Mouse (Mus musculus) forebrain, embryonic 14.5 days (tissue): ENCODE results near the gene Dntt. TPM values are rescaled to one million over a fixed set of nuclear protein-coding genes. Genes with fewer than 3 reads are reported as not detected.

Source experiments
- ATAC-seq: fragments of 200-750 bp; cut with Nextera tagmentation; 2 replicates; pipeline ENCODE4 v1.8.0; 2017; ENCODE audit warnings: mild to moderate bottlenecking, moderate library complexity
- DNase-seq: peaks from one replicate; pipeline ENCODE4 v3.0.0-alpha.2; 2015; ENCODE audit warnings: low spot score
- H3K27ac ChIP-seq: fragments of 300-500 bp; sonication (generic); 2 replicates; pipeline ENCODE4 v1.5.1; 2014; ENCODE audit warnings: low read depth, mild to moderate bottlenecking, control low read depth, low read length, moderate library complexity
- H3K27me3 ChIP-seq: fragments of 300-500 bp; sonication (generic); replicated peaks from 2 replicates; pipeline ENCODE4 v1.6.1; 2014; ENCODE audit warnings: low read length, control low read depth, mixed read lengths; ENCODE audit not compliant: control insufficient read depth, insufficient read depth
- H3K36me3 ChIP-seq: fragments of 300-500 bp; sonication (generic); 2 replicates; pipeline ENCODE4 v1.6.1; 2014; ENCODE audit warnings: low read length, control low read depth; ENCODE audit not compliant: control insufficient read depth, insufficient read depth
- H3K4me1 ChIP-seq: fragments of 300-500 bp; sonication (generic); 2 replicates; pipeline ENCODE4 v1.6.1; 2014; ENCODE audit warnings: antibody characterized with exemption, low read length, control low read depth; ENCODE audit not compliant: control insufficient read depth, insufficient read depth
- H3K4me2 ChIP-seq: fragments of 300-500 bp; sonication (generic); 2 replicates; pipeline ENCODE4 v1.6.1; 2014; ENCODE audit warnings: mild to moderate bottlenecking, control low read depth, low read length
- H3K4me3 ChIP-seq: fragments of 300-500 bp; sonication (generic); 2 replicates; pipeline ENCODE4 v1.5.1; 2014; ENCODE audit warnings: low read depth, low read length, control low read depth
- H3K9ac ChIP-seq: fragments of 300-500 bp; sonication (generic); 2 replicates; pipeline ENCODE4 v1.6.1; 2014; ENCODE audit warnings: mild to moderate bottlenecking, low read length, control low read depth, moderate library complexity
- H3K9me3 ChIP-seq: fragments of 300-500 bp; sonication (generic); replicated peaks from 2 replicates; pipeline ENCODE4 v1.6.1; 2016; ENCODE audit warnings: low read length, control low read depth, mixed read lengths; ENCODE audit not compliant: control insufficient read depth
- WGBS: fragments of 180-500 bp; shearing (Covaris S2); extraction: QIAGEN DNeasy Blood & Tissue Kit; methylation state at CpG from one replicate; pipeline ENCODE4 v1.1.7; 2014; 5-methylcytosine and 5-hydroxymethylcytosine counted together
- polyA plus RNA-seq: library from polyadenylated mRNA; unstranded; fragments of >200 nt; fragmentation: Nextera tagmentation; extraction: Ambion mirVana; gene quantifications from 2 replicates; pipeline ENCODE4 v1.2.1, GENCODE M21; 2014

Dntt gene
- 0.09 TPM in 1 of 2 replicates, not detected in the other for polyA plus RNA-seq

DNA sequence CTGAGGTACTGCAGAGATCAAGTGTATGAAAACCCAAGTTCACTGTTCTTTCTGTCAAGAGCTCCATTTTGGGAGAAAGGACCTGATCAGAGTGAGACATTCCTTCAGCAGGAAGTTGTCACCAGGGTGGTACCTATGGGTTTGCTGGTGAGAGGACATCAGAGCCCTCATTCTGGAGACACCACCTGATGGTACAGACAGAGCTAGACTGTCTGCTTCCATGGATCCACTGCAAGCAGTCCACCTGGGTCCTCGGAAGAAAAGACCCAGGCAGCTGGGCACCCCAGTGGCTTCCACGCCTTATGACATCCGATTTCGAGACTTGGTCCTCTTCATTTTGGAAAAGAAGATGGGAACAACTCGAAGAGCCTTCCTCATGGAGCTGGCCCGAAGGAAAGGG is at the start of gene Dntt:
Gene Dntt (plus strand): TSS at position 57 of the 400 bp plus-strand sequence.
- Histone ChIP-seq H3K4me3 (no peak within 1 kb of the TSS), H3K4me1 (no peaks in the 10 kb centered on the region), H3K9me3 (no peaks in the 10 kb centered on the region), H3K9ac (no peak within 1 kb of the TSS), H3K36me3 (no peaks in the 10 kb centered on the region), H3K27ac (no peak within 1 kb of the TSS), H3K27me3 (no peaks in the 10 kb centered on the region), H3K4me2 (no peak within 1 kb of the TSS)
- DNase-seq (no peak), ATAC-seq (no peak)
- WGBS = 87% methylated on average over 6 of the region's 6 CpGs

DNA sequence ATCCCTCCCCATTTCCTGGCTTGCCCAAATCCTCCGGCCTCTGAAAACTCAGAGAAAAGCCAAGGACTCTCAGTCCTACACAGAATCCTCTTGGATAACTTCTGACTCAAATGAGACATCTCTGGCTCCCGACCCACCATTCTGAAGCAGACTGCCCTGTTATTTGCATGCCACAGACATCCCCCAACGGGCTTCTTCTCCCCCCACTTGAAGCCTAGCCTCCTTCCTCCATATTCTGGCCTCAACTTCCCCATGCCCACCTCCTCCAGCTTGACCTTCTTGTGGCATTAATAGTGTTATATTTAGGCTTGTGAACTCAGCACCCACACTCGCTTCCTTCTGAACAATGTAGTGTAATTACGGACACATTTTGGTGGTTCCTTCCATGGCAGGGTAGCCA is 48.4 kb upstream of the Dntt start:
- Histone ChIP-seq H3K9me3 (no peaks in the 10 kb centered on the region), H3K9ac (no peak overlapping the region), H3K4me3 (no peak overlapping the region), H3K4me1 (no peaks in the 10 kb centered on the region), H3K36me3 (no peaks in the 10 kb centered on the region), H3K4me2 (no peak overlapping the region), H3K27me3 (no peaks in the 10 kb centered on the region), H3K27ac (no peak overlapping the region)
- ATAC-seq (no peak), DNase-seq (no peak)
- 83% methylated on average over 5 of the region's 5 CpGs for WGBS

DNA sequence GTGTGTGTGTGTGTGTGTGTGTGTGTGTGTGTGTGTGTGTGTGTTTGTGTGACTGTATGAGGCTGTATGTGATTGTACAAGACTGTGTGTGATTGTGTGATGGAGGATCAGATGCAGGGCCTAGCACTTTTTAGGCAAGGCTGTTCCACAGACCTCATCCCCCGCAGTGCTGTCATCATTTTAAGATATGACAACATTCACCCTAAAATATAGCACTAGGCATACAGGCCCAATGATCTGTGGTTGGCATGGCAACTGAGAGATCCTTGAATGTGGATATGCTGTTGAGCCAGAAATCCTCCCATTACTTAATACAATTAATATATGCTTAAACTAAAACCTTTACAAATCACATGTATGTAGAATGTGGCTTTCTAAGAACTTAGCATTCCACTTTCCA is 44.5 kb upstream of the Dntt start:
- H3K4me3 ChIP-seq = no peak overlapping the region
- no peaks in the 10 kb centered on the region for H3K4me1 ChIP-seq
- H3K9me3 ChIP-seq = no peaks in the 10 kb centered on the region
- no peak overlapping the region for H3K4me2 ChIP-seq
- no peaks in the 10 kb centered on the region for H3K36me3 ChIP-seq
- H3K27ac ChIP-seq = no peak overlapping the region
- DNase-seq = no peak
- no peak overlapping the region for H3K9ac ChIP-seq
- WGBS = 93% methylated on average over 1 of the region's 1 CpGs
- ATAC-seq = no peak
- no peaks in the 10 kb centered on the region for H3K27me3 ChIP-seq

DNA sequence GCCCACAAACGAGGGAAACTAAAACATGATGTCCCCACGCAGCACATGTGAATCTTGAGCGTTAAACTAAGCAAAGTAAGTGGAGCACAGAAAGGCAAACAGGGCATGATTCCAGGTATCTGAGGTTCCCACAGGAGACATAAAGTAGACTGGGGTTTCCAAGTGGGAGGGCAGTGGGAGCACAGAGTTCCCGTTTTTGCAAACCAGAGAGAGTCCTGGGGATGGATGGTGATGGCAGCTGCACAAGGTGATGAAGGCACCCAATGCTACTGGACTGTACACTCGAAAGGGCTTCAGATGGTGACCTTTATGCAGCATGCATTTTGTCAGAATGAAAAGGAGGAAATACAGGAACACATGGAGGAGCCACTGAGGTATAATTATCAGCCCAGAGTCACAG is 40.2 kb upstream of the Dntt start:
- Histone ChIP-seq H3K27ac (no peak overlapping the region), H3K36me3 (no peaks in the 10 kb centered on the region), H3K9ac (no peak overlapping the region), H3K4me3 (no peak overlapping the region), H3K9me3 (no peaks in the 10 kb centered on the region), H3K4me2 (no peak overlapping the region), H3K4me1 (no peaks in the 10 kb centered on the region), H3K27me3 (no peaks in the 10 kb centered on the region)
- 91% methylated on average over 5 of the region's 5 CpGs for WGBS
- DNase-seq (no peak), ATAC-seq (no peak)

DNA sequence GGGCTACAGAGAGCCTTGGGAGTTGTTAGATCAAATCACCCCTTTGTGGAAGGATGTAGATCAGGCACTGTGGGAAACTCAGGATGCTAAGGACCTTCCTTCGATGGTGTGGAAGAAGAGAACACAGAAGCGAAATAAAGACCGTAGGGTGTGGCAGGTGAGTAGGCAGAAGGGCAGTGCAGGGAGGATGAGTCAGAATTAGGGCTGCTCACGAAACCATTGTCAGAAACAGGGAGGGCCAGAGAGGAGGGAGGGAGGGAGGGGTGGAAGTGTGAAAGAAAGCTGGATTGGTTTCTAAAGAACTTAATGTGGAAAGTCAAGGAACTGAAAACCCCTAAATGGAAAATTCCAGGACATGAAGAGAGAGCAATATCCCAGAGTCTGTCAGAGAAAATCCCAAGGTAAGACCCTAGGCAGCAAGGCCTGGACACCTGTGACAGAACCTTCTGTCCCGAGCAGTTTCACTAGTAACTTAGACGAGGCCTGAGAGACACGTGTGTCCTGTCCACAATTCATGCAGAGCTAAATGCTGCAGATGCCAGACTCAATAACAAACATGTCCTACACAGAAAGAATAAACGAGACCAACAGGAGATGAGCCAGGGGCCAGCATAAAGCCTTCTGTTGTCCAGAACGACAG is 39.0 kb upstream of the Dntt start:
- DNase-seq = no peak
- 81% methylated on average over 9 of the region's 9 CpGs for WGBS
- no peaks in the 10 kb centered on the region for H3K36me3 ChIP-seq
- no peak overlapping the region for H3K27ac ChIP-seq
- no peak overlapping the region for H3K4me3 ChIP-seq
- no peak for ATAC-seq
- no peak overlapping the region for H3K4me2 ChIP-seq
- no peak overlapping the region for H3K9ac ChIP-seq
- no peaks in the 10 kb centered on the region for H3K4me1 ChIP-seq
- no peaks in the 10 kb centered on the region for H3K9me3 ChIP-seq
- H3K27me3 ChIP-seq = no peaks in the 10 kb centered on the region

DNA sequence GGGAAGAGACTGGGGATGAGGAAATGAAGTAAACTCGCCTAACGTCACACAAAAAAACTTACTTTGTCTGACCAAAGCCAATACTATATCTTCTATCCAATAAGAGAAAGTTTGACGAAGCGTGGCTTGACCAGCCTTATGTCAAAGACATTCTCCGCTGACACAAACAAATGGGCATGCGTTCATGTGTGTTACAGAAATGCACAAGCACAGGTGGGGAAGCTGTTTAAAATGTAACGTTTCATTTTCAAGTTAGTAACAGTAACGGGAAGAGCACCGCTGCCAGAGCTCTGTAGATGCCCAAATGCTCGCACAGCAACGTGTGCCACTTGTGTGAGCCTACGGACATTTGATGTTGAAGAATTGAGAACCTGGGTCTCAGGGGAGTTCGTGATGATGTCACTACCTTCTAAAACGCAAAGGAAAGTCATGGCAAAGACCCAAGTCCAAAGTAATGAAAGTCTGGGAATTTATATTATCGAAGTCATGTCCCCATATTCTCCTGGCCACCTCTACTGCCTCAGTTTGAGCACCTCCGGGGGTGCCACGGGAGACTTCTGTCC is 38.2 kb upstream of the Dntt start:
- H3K4me1 ChIP-seq = no peaks in the 10 kb centered on the region
- H3K4me2 ChIP-seq = no peak overlapping the region
- DNase-seq = no peak
- H3K4me3 ChIP-seq = no peak overlapping the region
- no peak overlapping the region for H3K9ac ChIP-seq
- no peak for ATAC-seq
- no peaks in the 10 kb centered on the region for H3K27me3 ChIP-seq
- H3K9me3 ChIP-seq = no peaks in the 10 kb centered on the region
- H3K36me3 ChIP-seq = no peaks in the 10 kb centered on the region
- 90% methylated on average over 17 of the region's 17 CpGs for WGBS
- H3K27ac ChIP-seq = no peak overlapping the region

DNA sequence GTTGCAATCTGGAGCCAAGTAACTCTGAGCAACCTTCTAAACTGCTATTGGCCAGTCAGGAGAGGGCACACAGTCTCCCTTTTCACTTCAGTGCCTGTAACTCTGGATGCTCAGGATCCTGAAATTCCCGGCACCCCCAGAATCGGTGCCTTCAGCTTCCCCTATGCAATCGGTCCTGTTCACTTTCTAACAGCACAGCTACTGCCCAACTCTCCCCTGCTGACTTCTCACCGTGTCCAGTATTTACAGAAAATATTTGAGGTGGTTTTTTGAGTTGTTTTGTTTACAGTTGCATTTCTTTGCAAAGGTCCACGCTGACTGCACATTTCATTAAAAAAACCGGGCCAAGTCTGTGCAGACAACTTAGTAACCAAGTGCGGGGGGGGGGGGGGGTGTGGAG is 37.4 kb upstream of the Dntt start:
- H3K9me3 ChIP-seq = no peaks in the 10 kb centered on the region
- no peaks in the 10 kb centered on the region for H3K27me3 ChIP-seq
- DNase-seq (no peak), ATAC-seq (no peak)
- no peaks in the 10 kb centered on the region for H3K4me1 ChIP-seq
- no peak overlapping the region for H3K4me3 ChIP-seq
- WGBS = 77% methylated on average over 6 of the region's 7 CpGs
- no peak overlapping the region for H3K27ac ChIP-seq
- no peak overlapping the region for H3K9ac ChIP-seq
- H3K36me3 ChIP-seq = no peaks in the 10 kb centered on the region
- H3K4me2 ChIP-seq = no peak overlapping the region

DNA sequence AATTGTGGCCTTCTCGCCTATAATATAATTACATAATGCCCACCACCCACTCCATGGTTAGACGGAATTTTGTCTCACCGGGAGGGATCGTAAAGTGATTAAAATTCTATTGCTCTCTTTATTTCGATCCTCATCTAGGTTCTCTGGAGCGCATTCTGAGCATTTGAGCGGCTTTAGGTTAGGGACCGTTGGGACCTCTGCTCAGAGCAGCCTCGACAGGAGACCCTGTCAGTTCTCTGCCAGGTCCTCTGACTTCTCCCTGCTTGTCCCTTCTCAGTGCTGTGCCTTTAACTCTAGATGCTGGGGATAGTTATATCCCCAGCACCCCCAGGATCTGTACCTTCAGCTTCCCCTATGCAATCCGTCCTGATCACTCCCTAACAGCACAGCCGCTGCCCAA is 37.0 kb upstream of the Dntt start:
- ATAC-seq (no peak), DNase-seq (no peak)
- no peaks in the 10 kb centered on the region for H3K27me3 ChIP-seq
- H3K4me2 ChIP-seq = no peak overlapping the region
- H3K4me3 ChIP-seq = no peak overlapping the region
- no peaks in the 10 kb centered on the region for H3K36me3 ChIP-seq
- H3K27ac ChIP-seq = no peak overlapping the region
- whole genome bisulfite sequencing = 71% methylated on average over 11 of the region's 11 CpGs
- H3K4me1 ChIP-seq = no peaks in the 10 kb centered on the region
- no peaks in the 10 kb centered on the region for H3K9me3 ChIP-seq
- H3K9ac ChIP-seq = no peak overlapping the region

DNA sequence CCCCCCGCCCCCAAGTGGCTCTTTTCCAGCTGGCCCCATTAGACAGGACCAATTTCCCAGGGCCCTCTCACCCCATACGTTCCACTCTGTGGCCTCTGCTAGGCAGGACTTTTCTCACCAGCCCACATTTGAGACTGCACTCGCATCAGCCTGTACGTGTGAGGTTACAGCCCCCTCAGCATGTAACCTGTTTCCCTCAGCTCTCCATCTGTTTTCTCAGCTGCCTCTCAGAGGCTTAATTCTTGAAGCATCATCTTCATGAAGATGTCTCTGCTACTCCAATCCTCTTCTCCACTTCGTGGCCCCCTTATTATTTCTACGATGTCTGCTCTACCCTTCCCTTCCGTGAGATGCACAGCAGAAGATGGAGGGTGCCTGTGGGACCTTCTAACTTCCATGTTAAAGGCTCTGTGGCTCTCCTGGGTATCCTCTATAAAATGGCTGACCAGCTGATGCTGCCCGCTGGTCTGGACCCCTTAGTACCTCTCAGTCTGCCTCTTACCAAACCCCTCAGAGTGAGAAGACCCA is 36.5 kb upstream of the Dntt start:
- H3K27ac ChIP-seq = no peak overlapping the region
- H3K27me3 ChIP-seq = no peaks in the 10 kb centered on the region
- H3K4me3 ChIP-seq = no peak overlapping the region
- 72% methylated on average over 8 of the region's 8 CpGs for WGBS
- ATAC-seq = no peak
- no peak overlapping the region for H3K9ac ChIP-seq
- no peaks in the 10 kb centered on the region for H3K36me3 ChIP-seq
- no peak overlapping the region for H3K4me2 ChIP-seq
- no peaks in the 10 kb centered on the region for H3K9me3 ChIP-seq
- H3K4me1 ChIP-seq = no peaks in the 10 kb centered on the region
- no peak for DNase-seq
